Mouse (Mus musculus) liver, postnatal 0 days (tissue): Measurements from ENCODE around the gene Spats2. TPM values are rescaled to one million over a fixed set of nuclear protein-coding genes. Genes with fewer than 3 reads are reported as not detected.
A peak's percentile ranks its signal among the peaks of the same experiment; 100 is the strongest.

Source experiments
- ATAC-seq: fragments of 200-750 bp; cut with Nextera tagmentation; 2 replicates; pipeline ENCODE4 v1.8.0; 2017; ENCODE audit warnings: mild to moderate bottlenecking, moderate library complexity
- DNase-seq: peaks from one replicate; pipeline ENCODE4 v3.0.0-alpha.2; 2016
- H3K27ac ChIP-seq: fragments of 300-500 bp; sonication (generic); 2 replicates; pipeline ENCODE4 v1.5.1; 2014; ENCODE audit warnings: antibody characterized with exemption, moderate library complexity, mild to moderate bottlenecking, low read depth
- H3K27me3 ChIP-seq: fragments of 300-500 bp; sonication (generic); 2 replicates; pipeline ENCODE4 v1.6.1; 2014; ENCODE audit warnings: low read length, control low read depth, mixed read lengths; ENCODE audit not compliant: insufficient read depth
- H3K36me3 ChIP-seq: fragments of 300-500 bp; sonication (generic); replicated peaks from 2 replicates; pipeline ENCODE4 v1.6.1; 2014; ENCODE audit warnings: mild to moderate bottlenecking, control low read depth, low read length, moderate library complexity, mixed read lengths; ENCODE audit not compliant: insufficient read depth
- H3K4me1 ChIP-seq: fragments of 300-500 bp; sonication (generic); 2 replicates; pipeline ENCODE4 v1.6.1; 2014; ENCODE audit warnings: antibody characterized with exemption, mild to moderate bottlenecking, control low read depth; ENCODE audit not compliant: insufficient read depth
- H3K4me2 ChIP-seq: fragments of 300-500 bp; sonication (generic); 2 replicates; pipeline ENCODE4 v1.6.1; 2014; ENCODE audit warnings: low read depth, mild to moderate bottlenecking, low read length, moderate library complexity, mixed read lengths
- H3K4me3 ChIP-seq: fragments of 300-500 bp; sonication (generic); 2 replicates; pipeline ENCODE4 v1.5.1; 2014; ENCODE audit warnings: low read depth, low read length
- H3K9ac ChIP-seq: fragments of 300-500 bp; sonication (generic); replicated peaks from 2 replicates; pipeline ENCODE4 v1.6.1; 2014; ENCODE audit warnings: mild to moderate bottlenecking, moderate library complexity
- H3K9me3 ChIP-seq: fragments of 300-500 bp; sonication (generic); 2 replicates; pipeline ENCODE4 v1.6.1; 2016; ENCODE audit warnings: mild to moderate bottlenecking, control low read depth, low read length, mixed read lengths
- CTCF ChIP-seq: sonication (generic); IDR thresholded peaks from 2 replicates; pipeline ENCODE4 v1.5.1; 2016; ENCODE audit warnings: antibody characterized with exemption, low read depth
- EP300 ChIP-seq: IDR thresholded peaks from 2 replicates; pipeline ENCODE4 v1.6.1; 2016; ENCODE audit warnings: antibody characterized with exemption, low read depth, mild to moderate bottlenecking
- WGBS: fragments of 180-500 bp; shearing (Covaris S2); extraction: QIAGEN DNeasy Blood & Tissue Kit; methylation state at CpG from one replicate; pipeline ENCODE4 v1.1.7; 2014; ENCODE audit not compliant: insufficient replicate concordance; 5-methylcytosine and 5-hydroxymethylcytosine counted together
- polyA plus RNA-seq: library from polyadenylated mRNA; unstranded; fragments of >200 nt; fragmentation: Nextera tagmentation; extraction: Ambion mirVana; gene quantifications from 2 replicates; pipeline ENCODE4 v1.2.1, GENCODE M21; 2015

The Spats2 gene
- polyA plus RNA-seq, 1 experiment from 2014 or later: 4.7 TPM

- Histone ChIP-seq H3K36me3 (no peaks in the 10 kb centered on the region), H3K27ac (no peak overlapping the region), H3K9ac (no peak overlapping the region), H3K4me3 (peak overlapping the region; percentile 8; the same call in 1 of the 2 replicates), H3K4me2 (peak overlapping the region; percentile 53), H3K27me3 (peaks cover 86% of the 10 kb centered on the region), H3K9me3 (no peaks in the 10 kb centered on the region), H3K4me1 (peaks cover 15% of the 10 kb centered on the region)
- TF ChIP-seq CTCF: no peak
- DNase-seq (no peak), ATAC-seq (no peak)
- 13% methylated on average over 14 of the region's 14 CpGs for WGBS
Measured at GRCm38 (mm10) chr15:99089069-99089468, 36.6 kb upstream of the Spats2 start.

DNA sequence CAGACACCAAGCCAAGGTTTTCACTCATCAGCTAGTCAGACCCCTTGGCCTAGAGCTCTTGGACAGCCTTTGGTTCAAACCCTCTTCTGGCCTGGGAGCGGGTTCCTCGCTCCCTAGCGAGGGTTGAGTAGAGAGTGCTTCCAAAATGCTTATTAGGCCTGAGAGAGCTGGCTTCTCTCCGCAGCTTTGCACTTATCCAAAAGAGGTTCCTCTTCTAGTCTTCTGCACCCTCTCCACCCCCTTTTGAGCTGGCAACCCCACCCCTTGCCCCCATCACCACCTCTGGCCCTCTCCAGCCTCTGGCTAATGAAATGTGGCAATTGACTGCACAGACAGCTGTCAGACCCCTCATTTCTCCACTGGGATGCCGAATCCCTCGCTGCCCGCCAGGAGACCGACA is 32.8 kb upstream of the Spats2 start, which contains the start of gene Dnajc22:
Gene Dnajc22 (plus strand): TSS at position 301 of the 400 bp plus-strand sequence.
- no peak for ATAC-seq
- Histone ChIP-seq H3K27me3 (peaks cover 95% of the 10 kb centered on the region), H3K9ac (peak within 1 kb of the TSS; percentile 38; the same call in 1 of the 2 replicates)

DNA sequence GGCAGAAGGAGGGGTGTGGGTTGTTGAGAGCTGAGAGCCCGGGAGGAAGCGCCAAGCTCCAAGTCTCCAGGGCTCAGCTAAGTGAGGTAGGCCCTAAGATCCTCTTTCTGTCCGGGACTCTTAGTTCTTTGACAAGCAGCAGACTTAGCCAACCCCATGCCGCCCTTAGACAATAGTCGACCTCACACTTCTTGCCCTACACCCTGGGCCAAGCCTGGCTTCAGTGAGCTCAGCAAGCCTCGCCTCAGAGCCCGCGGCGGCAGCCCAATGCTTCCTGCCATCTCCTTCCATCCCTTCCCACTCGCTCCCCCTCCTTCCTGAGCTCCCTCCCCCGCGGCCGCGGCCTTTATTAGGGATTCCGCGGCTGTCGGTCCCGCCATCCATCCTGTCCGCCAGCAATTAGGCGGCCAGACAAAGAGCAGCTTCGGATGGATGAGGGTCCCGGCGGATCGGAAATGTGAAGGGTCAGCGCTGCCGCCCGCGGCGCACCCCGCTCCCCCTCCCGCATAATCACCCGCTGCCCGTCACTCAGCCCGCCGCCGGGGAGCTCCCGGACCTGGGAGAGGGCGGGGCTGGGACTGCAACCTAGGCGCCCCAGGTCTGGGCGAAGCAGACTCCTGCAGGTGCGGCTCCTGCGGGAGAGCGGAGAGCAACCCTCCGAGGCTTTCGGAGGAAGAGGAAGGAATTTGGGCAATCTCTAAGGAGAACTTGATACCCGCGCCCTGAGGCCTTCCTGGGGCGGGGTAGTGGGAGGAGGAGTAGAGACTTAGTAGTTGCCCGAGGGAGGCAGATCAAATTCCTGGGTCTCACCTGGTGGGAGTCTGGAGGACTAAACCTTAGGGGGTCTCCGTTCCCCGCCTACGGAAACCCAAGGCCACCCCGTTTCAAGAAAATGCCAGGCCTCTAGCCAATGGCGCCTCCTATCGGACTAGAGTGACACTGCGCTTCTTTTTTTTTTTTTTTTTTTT is 32.1 kb upstream of the Spats2 start:
- DNase-seq (no peak), ATAC-seq (peak; percentile 18; the same call in 1 of the 2 replicates)
- H3K4me1 ChIP-seq: peaks cover 22% of the 10 kb centered on the region
- TF ChIP-seq CTCF: peak; percentile 51
- no peak for TF ChIP-seq EP300
- no peaks in the 10 kb centered on the region for H3K9me3 ChIP-seq
- no peak overlapping the region for H3K27ac ChIP-seq
- peak overlapping the region; percentile 38; the same call in 1 of the 2 replicates for H3K9ac ChIP-seq
- peak overlapping the region; percentile 78 for H3K4me2 ChIP-seq
- H3K27me3 ChIP-seq: peaks cover 95% of the 10 kb centered on the region
- WGBS: 2% methylated on average over 54 of the region's 56 CpGs
- H3K4me3 ChIP-seq: peak overlapping the region; percentile 47
- H3K36me3 ChIP-seq: no peaks in the 10 kb centered on the region

More for the DNA sequence above, 32.8 kb upstream of the Spats2 start, which contains the start of gene Dnajc22:
- Histone ChIP-seq H3K36me3 (no peaks in the 10 kb centered on the region), H3K4me3 (peak within 1 kb of the TSS; percentile 47), H3K9me3 (no peaks in the 10 kb centered on the region), H3K27ac (no peak within 1 kb of the TSS), H3K4me1 (peaks cover 24% of the 10 kb centered on the region), H3K4me2 (peak within 1 kb of the TSS; percentile 78)
- TF ChIP-seq CTCF: no peak
- no peak for TF ChIP-seq EP300
- no peak for DNase-seq
- WGBS: 63% methylated on average over 8 of the region's 8 CpGs

- peaks cover 93% of the 10 kb centered on the region for H3K27me3 ChIP-seq
- DNase-seq (no peak), ATAC-seq (no peak)
- WGBS: 5% methylated on average over 27 of the region's 27 CpGs
- peaks cover 24% of the 10 kb centered on the region for H3K4me1 ChIP-seq
- no peak overlapping the region for H3K9ac ChIP-seq
- H3K4me3 ChIP-seq: no peak overlapping the region
- no peak overlapping the region for H3K27ac ChIP-seq
- TF ChIP-seq EP300 (no peak), CTCF (no peak)
- H3K9me3 ChIP-seq: no peaks in the 10 kb centered on the region
- H3K36me3 ChIP-seq: no peaks in the 10 kb centered on the region
- no peak overlapping the region for H3K4me2 ChIP-seq
Measured at GRCm38 (mm10) chr15:99094631-99095270, 31.0 kb upstream of the Spats2 start.

DNA sequence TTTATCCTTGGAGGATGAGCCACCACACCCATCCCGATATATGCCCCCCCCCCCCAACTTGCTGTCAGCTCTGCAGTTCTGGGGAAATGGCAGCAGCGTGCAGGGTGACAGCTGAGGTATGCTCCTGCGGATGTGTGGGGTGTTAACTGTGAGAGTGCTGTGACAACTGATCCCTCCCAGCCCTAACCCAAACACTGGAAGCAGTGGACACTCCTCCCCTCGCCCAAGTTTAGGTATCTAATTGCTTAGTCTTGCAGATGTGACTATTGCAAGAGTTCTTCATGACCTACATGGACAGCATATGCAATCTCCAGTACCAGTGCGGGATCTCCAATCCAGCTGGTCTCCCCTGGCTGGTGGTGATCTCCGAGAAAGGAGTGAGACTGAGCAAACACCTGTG is 30.4 kb upstream of the Spats2 start:
- H3K27me3 ChIP-seq: peaks cover 86% of the 10 kb centered on the region
- no peak for TF ChIP-seq CTCF
- TF ChIP-seq EP300: no peak
- ATAC-seq: no peak

DNA sequence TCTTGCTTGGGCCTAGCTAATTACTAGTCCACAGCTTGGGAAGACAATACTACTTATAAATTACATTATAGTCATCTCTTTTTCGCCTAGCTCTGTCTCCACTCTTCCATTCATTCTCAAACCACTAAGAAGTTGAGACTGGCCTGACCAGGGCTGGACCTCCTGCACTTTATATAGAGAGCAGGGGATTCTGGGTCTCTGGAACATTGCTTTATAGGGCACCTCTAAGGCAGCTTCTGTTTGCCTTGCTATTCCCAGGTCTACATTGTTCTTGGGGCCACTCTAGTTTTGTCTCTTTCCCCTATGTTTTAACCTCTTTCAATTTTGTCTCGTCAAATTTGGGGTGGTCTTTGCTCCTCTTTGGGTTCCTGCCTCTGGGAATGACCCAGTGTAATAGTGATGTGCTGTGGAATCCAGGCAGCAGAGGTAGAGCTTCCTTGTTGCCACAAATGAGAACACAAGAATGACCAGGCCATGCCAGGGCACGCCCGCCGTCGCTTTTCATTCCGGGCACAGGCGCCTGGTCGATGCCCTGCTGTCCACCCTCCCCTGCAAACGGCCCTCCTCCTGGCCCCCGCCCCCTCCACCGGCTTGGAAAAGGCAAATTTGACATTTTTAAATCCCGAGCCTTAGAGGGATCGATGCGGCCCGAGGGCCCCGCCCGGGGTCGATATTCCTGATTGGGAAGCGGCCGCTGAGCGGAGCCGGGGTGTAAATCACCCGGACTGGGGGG is 29.5 kb upstream of the Spats2 start:
- Histone ChIP-seq H3K27me3 (peaks cover 82% of the 10 kb centered on the region), H3K9ac (no peak overlapping the region; the same call in 1 of the 2 replicates), H3K27ac (no peak overlapping the region), H3K4me1 (peaks cover 28% of the 10 kb centered on the region), H3K36me3 (no peaks in the 10 kb centered on the region), H3K4me3 (peak overlapping the region; percentile 49), H3K4me2 (peak overlapping the region; percentile 72), H3K9me3 (no peaks in the 10 kb centered on the region)
- TF ChIP-seq EP300 (no peak), CTCF (no peak)
- WGBS: 8% methylated on average over 24 of the region's 24 CpGs
- DNase-seq (no peak), ATAC-seq (no peak)

More for the DNA sequence above, 30.4 kb upstream of the Spats2 start:
- Histone ChIP-seq H3K4me3 (no peak overlapping the region), H3K36me3 (no peaks in the 10 kb centered on the region), H3K9ac (no peak overlapping the region), H3K27ac (no peak overlapping the region), H3K9me3 (no peaks in the 10 kb centered on the region), H3K4me2 (no peak overlapping the region), H3K4me1 (peaks cover 24% of the 10 kb centered on the region)
- no peak for DNase-seq
- 14% methylated on average over 6 of the region's 6 CpGs for WGBS
